Mouse (Mus musculus) leukemia stem cell, adult 10-12 weeks (primary cell): Measurements from ENCODE around the gene Gm10985. TPM values are rescaled to one million over a fixed set of nuclear protein-coding genes. Genes with fewer than 3 reads are reported as not detected.

Experiments used
- polyA plus RNA-seq: library from polyadenylated mRNA; stranded (reverse); fragments of >175 nt; gene quantifications from 2 replicates; pipeline ENCODE4 v1.2.3, GENCODE M21; 2012; ENCODE audit warnings: low replicate concordance

Gene Gm10985
- polyA plus RNA-seq = not detected in 2 replicates

DNA sequence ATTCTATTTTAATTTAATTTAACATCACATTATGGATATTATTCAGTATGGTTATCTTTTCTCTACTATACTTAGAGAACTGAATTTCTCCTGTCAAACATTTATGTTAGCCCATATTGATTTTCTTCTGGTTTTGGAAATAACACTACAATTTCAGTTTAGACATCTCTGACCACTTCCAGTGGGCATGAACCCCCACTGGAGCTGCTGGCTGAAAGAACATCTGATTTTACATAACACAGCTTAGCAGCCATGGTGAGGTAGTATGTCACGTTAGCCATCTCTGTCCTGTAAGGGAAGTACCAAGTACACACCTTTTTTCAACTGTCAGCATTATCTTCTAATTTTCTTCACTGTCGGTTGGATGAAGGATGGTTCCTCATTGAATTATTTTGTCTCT is at the start of gene Gm10985:
TSS of gene Gm10985 (plus strand) at position 301 of the 400 bp plus-strand sequence.

DNA sequence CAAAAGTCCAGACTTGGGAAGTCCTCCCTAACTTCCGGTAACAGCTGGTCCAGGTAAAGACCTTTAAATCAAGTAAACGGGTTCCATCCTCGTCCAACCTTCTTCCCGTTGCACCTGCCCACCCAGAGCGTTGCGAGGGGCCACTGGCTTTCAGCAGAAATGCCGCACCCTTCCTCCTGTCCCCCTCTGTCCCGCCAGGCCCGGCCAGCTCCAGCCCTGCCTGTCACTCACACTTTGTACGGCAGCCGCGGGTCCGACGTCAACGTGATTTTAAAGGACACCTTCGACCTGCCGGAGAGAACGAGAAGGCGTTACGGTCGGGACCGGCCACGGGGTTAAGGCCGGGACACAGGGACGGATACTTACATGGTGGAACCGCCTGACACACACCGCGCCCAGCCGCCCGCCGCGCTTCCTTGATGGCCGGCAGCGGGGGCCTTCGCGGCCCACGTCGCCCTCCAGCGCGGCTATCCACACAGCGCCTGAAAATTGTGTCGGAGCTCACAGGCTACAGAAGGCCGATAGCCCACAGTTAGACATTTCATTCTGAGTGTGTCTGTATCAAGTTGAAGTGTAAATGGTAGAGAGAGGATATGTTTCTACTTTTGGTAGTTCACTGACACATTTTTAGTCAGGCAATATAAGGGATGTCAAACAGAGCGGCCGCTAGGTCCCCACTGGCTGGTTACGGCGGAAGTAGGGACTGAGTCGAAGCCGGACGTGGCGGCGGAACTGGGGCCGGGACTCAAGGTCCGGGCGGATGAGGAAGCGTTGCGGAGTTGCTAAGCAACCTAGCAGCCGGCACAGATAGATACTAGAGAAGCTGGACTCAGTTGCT is 18.7 kb downstream of the Gm10985 start, which contains the start of gene Ufm1:
TSS of gene Ufm1 (minus strand) at position 448 of the 838 bp plus-strand sequence.

Other genes with a start within 250 kb of the Gm10985 start
- 0.02 TPM in 1 of 2 replicates, not detected in the other for gene Frem2, start 187.7 kb upstream of the Gm10985 start, polyA plus RNA-seq
- gene Ufm1, start 18.7 kb downstream of the Gm10985 start, polyA plus RNA-seq = 2.4 and 3.4 TPM in 2 replicates